In the genomic region with DNA sequence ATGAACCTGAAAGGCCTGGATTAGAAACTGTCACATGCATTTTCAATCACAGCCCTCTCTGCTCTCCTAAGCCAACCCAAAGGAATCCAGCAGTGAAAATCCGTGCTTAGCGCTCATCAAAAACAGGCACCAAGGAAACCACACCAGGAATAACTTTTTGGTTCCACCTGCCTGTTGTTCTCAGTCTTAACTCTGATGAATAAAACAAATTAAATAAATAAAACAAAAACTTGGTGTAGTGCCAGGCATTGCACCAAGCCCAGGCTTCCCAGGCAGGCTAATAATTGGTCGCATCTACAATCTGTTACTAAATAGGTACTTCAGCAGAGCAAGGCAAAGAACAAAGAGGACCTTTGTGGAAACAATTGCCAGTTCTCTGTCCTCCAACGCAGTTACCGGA, we compare ENCODE assay signal across 21 mouse cellular contexts.
DNase-seq lines count a peak whose midpoint lies in the region; ATAC-seq and TF ChIP-seq lines count a peak whose summit lies in the region.
"Had no signal": no experiment of that assay in that cellular context is flagged by ENCODE, and none has a peak within 500 bp of the region (broad histone marks: within the 10 kb centered on the region; RNA-seq: fewer than 3 reads in every experiment).

No protein-coding gene starts in this region.

- ATAC-seq in forebrain, postnatal 0 days = peak; percentile 58; the same call in 1 of the 2 replicates

- H3K4me3 ChIP-seq in forebrain, postnatal 0 days (ENCODE audit: low read depth, low read length) = no peak overlapping the region
- H3K4me3 ChIP-seq in forebrain, embryonic 10.5 days = no peak overlapping the region
- H3K4me3 ChIP-seq in kidney, adult 2 months (ENCODE audit: insufficient read depth, low read depth, low read length) = no peak overlapping the region
- H3K4me3 ChIP-seq: embryonic facial prominence, embryonic 15.5 days; heart, adult 2 months; left cerebral cortex, adult 2 months; neural tube, embryonic 12.5 days had no signal

- TF ChIP-seq POLR2A in kidney, adult 2 months (IDR thresholded peaks at IDR 0.05; ENCODE audit: low read depth, low read length) = no peak
- no peak for TF ChIP-seq POLR2A in brain, embryonic 14.5 days (IDR thresholded peaks at IDR 0.05; ENCODE audit: borderline replicate concordance, extremely low read depth, insufficient read depth, insufficient read length, poor library complexity, severe bottlenecking)

- DNase-seq in forebrain, postnatal 0 days = peak; percentile 36
- DNase-seq in forebrain, embryonic 10.5 days (ENCODE audit: extremely low spot score, low spot score) = no peak
- peak; percentile 7 for DNase-seq in kidney, adult 2 months
- DNase-seq in kidney, postnatal 36 days = no peak
- DNase-seq in ES-CJ7 (ENCODE audit: low read depth, low spot score) = peak; percentile 27
- peak; percentile 51 for DNase-seq in brain, embryonic 14.5 days (ENCODE audit: low read depth)
- DNase-seq in cerebellum, postnatal 10 days = no peak
- DNase-seq in cerebellum, adult 9-11 months = no peak
- DNase-seq: embryo, embryonic 11 days; gastrocnemius, postnatal 14 days; heart, adult 2 months; kidney, adult 11 months; kidney, postnatal 10 days; left cerebral cortex, postnatal 4 days; lung, adult 18-20 months; lung, postnatal 14 days; thymus, adult 18-20 months had no signal

- H3K4me2 ChIP-seq in forebrain, postnatal 0 days (ENCODE audit: low read depth) = no peak overlapping the region
- H3K4me2 ChIP-seq: embryonic facial prominence, embryonic 15.5 days; liver, embryonic 11.5 days; neural tube, embryonic 12.5 days had no signal

- no peaks in the 10 kb centered on the region for H3K4me1 ChIP-seq in forebrain, postnatal 0 days (ENCODE audit: insufficient read depth)
- H3K4me1 ChIP-seq in forebrain, embryonic 10.5 days = peaks cover 6% of the 10 kb centered on the region
- peaks cover 2% of the 10 kb centered on the region; the same call in 1 of the 2 replicates for H3K4me1 ChIP-seq in kidney, adult 2 months (ENCODE audit: control insufficient read depth, insufficient read depth, low read length)
- H3K4me1 ChIP-seq: embryonic facial prominence, embryonic 15.5 days; neural tube, embryonic 12.5 days had no signal

- no peak overlapping the region for H3K9ac ChIP-seq in forebrain, postnatal 0 days
- H3K9ac ChIP-seq: embryonic facial prominence, embryonic 15.5 days; neural tube, embryonic 12.5 days had no signal

- TF ChIP-seq CTCF in forebrain, postnatal 0 days (IDR thresholded peaks at IDR 0.05; ENCODE audit: low read depth) = no peak
- TF ChIP-seq CTCF in kidney, adult 2 months (conservative IDR thresholded peaks at IDR 0.05; ENCODE audit: insufficient read depth, insufficient read length, low read depth, low read length) = no peak
- no peak for TF ChIP-seq CTCF in brain, embryonic 14.5 days (IDR thresholded peaks at IDR 0.05; ENCODE audit: borderline replicate concordance, extremely low read depth, insufficient read depth, insufficient read length)

- WGBS in forebrain, postnatal 0 days = 27% methylated on average over 5 of the region's 5 CpGs
- 72% methylated on average over 5 of the region's 5 CpGs for WGBS in forebrain, embryonic 10.5 days
- WGBS in kidney, adult 2 months = 59% methylated on average over 5 of the region's 5 CpGs

- no peaks in the 10 kb centered on the region for H3K9me3 ChIP-seq in forebrain, postnatal 0 days (ENCODE audit: low read length)
- H3K9me3 ChIP-seq in forebrain, embryonic 10.5 days = no peaks in the 10 kb centered on the region
- H3K9me3 ChIP-seq: embryonic facial prominence, embryonic 15.5 days; neural tube, embryonic 12.5 days had no signal

- no peak overlapping the region for H3K27ac ChIP-seq in forebrain, postnatal 0 days (ENCODE audit: low read depth, low read length)
- no peak overlapping the region for H3K27ac ChIP-seq in forebrain, embryonic 10.5 days
- H3K27ac ChIP-seq in kidney, adult 2 months (ENCODE audit: insufficient read depth, low read depth, low read length) = no peak overlapping the region
- H3K27ac ChIP-seq: embryonic facial prominence, embryonic 15.5 days; heart, adult 2 months; left cerebral cortex, adult 2 months; neural tube, embryonic 12.5 days had no signal

- H3K27me3 ChIP-seq in forebrain, postnatal 0 days (ENCODE audit: insufficient read depth, low read length) = no peaks in the 10 kb centered on the region
- H3K27me3 ChIP-seq in forebrain, embryonic 10.5 days (ENCODE audit: poor library complexity, severe bottlenecking) = no peaks in the 10 kb centered on the region; the same call in 1 of the 2 replicates
- H3K27me3 ChIP-seq in kidney, adult 2 months (replicated peaks; ENCODE audit: control insufficient read depth, insufficient read depth, low read length) = no peaks in the 10 kb centered on the region
- H3K27me3 ChIP-seq: embryonic facial prominence, embryonic 15.5 days; neural tube, embryonic 12.5 days had no signal

- no peaks in the 10 kb centered on the region for H3K36me3 ChIP-seq in forebrain, postnatal 0 days (ENCODE audit: insufficient read depth)
- H3K36me3 ChIP-seq in forebrain, embryonic 10.5 days (replicated peaks) = no peaks in the 10 kb centered on the region
- H3K36me3 ChIP-seq in kidney, adult 2 months (ENCODE audit: control insufficient read depth, insufficient read depth, low read length) = no peaks in the 10 kb centered on the region
- H3K36me3 ChIP-seq: embryonic facial prominence, embryonic 15.5 days; neural tube, embryonic 12.5 days had no signal

Comparison
In these comparisons a context has a peak if more than half of its experiments do, and no peak if none do; other contexts are left out.
1. DNase-seq: peak in forebrain, postnatal 0 days (single experiment), kidney, adult 2 months (single experiment), ES-CJ7 (single experiment) and brain, embryonic 14.5 days (single experiment); none in forebrain, embryonic 10.5 days (single experiment), kidney, postnatal 36 days (0 of 2), cerebellum, postnatal 10 days (0 of 2) and cerebellum, adult 9-11 months (single experiment).